Mouse (Mus musculus) urinary bladder, postnatal 4 days (tissue): ENCODE results near the gene Padi4.

Experiments
- DNase-seq, 2 experiments: peaks; one replicate each; pipeline ENCODE4 v3.0.0; 2021 to 2022; ENCODE audit warnings: low spot score in 2 of 2

Gene Padi4

DNA sequence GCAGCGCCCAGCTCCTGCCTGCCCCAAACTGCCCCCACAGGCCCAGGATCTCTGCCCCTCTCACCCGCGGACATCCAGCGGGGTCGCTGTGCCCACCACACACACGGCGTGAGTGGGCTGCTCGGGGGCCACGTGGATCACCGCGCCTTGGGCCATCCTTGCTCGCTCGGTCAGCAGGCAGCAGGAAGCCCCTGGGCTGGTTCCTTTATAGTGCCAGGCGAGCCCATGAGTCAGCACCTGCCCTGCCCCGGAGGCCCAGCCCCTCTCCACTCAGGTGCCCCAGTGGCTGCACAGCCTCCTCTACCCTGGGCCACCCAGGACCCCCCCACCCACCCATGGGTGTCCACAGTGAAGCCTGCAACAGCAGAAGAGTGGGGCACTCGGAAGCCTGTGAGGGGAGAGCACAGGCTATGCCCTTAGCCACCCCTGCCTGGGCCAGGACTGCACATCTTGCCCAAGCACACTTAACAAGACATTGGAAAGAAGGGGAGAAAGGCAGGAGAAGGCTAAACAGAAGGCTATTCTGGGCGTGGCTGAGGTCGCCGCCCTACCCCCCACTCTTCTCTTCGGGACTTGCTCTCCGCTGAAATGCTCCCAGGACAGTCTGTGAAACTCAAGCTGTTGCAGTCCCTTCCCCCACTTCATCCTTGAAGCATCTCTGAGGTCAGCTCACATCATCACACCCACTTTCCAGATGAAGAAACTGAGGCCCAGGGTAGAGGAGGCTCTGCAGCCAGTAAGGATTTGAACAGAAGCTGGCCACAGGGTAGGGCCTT is at the start of gene Padi4:
Gene Padi4, minus strand, starts transcription at position 212 of the 776 bp plus-strand sequence.
- no peak for DNase-seq

DNA sequence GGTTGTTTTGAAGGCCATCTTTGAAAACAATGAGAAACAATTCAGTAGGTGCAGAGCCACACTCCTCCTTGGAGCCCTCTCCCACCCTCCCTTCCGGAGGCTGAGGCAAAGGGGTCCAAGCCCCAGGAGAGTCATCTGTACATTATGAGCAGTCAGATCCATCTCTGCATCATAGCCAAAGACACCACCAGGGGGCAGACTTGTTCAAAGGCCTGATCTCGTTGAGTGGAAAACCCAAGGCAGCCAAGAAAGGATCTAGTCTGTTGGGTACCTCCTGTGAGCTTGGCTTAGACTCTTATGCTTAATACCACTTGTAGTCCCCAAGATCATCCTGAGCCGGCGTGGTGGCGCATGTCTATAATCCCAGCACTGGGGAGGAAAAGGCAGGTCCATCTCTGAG is 48.0 kb upstream of the Padi4 start:
- DNase-seq, result no peak

- no peak for DNase-seq
Measured at GRCm38 (mm10) chr4:140817413-140817812, 43.4 kb upstream of the Padi4 start.

- DNase-seq, result no peak
Measured at GRCm38 (mm10) chr4:140815996-140816917, 42.2 kb upstream of the Padi4 start.

DNA sequence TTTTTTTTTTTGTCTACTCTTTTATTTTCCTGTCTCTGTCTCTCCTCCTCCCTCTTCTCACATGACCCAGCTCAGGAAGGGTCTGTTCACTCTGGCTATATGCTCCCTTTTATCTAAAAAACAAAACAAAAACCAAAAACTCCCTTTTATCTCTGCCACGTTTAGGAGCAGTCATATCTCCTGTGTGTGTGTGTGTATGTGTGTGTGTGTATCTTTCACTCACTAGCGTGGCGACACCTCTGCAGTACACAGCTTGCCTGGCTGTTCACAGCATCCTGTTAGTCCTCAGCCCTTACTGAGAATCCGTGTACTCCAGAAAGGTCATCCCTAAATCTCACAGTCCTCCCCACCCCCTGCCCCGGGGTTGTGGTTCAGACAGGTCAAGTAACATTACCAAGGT is 41.5 kb upstream of the Padi4 start:
- no peak for DNase-seq

- peak in 1 of 2 experiments; percentile 37 for DNase-seq
Measured at GRCm38 (mm10) chr4:140814241-140815225, 40.5 kb upstream of the Padi4 start.

DNA sequence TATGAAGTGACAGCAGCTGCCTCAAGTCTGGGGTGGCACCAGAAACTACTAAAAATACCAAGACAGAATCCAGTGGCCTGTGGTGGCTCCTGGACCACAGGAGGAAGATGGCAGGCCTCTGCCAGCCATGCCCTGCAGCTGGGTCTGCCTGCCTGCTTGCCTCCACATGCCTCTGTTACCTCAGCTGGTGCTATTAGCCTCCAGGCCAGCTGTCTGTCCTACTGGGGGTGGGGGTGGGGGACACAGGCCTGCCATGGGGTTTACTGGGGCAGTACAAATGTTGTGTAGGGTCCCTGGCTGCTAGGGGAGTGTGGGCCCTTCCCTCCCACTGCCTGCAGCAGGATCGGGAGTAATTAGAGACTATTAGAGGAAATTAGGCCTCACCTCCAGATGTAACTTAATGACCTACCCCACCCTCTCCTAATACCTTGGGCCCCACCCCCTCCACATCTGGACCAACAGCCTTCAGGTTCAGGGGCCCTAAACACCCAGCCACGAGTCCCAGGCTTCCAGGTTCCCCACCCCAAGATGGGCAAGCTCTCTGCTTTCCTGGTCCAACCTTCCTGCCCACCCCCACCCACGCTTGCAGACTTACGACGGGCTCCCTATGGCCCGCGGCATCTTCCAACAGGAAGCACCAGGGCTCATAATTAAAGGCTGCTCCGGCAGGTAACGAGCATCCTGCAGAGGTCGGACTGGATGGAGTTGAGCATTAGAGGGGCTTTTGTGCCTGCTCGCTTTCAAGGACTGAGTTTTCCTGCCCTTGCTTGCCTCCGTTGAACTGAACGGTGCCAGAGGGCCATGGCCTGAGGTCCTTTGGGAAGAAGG is 39.5 kb upstream of the Padi4 start:
- no peak for DNase-seq

DNA sequence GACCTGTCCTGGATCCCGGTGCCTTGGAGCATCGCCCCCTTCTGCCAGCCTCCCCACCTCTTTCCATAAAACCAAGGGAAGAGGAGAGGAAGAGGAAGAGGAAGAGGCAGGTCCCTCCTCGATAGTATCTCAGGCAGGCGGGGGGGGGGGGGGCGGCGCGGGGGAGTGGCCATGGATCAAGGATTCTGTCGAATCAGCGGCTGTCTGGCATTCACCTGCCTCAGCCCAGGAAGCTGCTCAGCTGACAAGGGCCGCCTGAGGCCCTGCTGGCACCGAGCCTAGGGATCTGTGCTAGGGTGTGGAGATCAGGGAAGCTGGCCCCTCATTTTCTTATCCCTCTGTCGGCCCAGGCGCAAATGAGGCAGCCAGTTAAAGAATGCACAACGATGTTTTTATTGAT is 38.6 kb upstream of the Padi4 start:
- DNase-seq, result no peak

DNA sequence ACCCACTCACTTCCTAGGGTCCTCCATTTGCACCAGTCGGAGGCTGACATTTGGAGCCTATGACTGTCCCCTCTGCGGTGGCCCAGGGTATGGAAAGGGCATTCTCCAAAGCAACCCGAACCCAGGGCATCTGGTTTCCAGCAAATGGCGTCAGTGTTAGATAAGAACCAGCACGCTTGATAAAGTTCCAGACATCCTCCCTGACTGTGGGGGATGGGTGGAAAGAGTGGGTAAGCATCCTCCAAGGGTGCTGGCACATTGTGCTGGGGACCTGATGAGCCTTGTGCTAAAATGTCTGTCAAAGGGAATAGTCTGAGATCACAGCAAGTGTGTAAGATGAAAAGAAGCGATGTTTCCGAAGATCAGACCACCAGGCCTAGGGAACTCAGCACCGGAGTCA is 38.2 kb upstream of the Padi4 start:
- no peak for DNase-seq

GRCm38 (mm10) chr4:140810458-140811260 is 36.6 kb upstream of the Padi4 start, which contains the start of gene Padi3:
Gene Padi3, minus strand, starts transcription at chr4:140810648.
- no peak for DNase-seq

DNA sequence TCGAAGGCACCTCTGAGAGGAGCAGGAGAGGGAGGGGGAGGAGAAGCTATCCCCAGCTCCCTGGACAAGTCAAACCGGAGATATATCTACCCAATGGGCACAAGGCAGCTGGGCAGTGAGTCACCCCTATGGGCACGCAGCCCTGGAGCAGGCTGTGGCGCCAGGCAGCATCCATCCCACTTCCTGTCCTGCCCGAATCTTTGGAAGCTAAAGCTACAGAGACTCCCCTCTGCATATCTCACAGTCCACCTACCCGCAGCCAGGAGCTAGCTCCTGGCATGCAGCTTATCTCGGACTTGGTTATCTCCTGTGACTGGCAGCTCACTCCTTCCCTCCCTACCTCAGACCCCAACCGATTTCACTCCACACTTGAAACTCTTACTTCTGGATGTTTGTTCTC is 35.1 kb upstream of the Padi4 start:
- DNase-seq, result no peak

- DNase-seq, result no peak
Measured at GRCm38 (mm10) chr4:140804601-140805000, 30.6 kb upstream of the Padi4 start.

DNA sequence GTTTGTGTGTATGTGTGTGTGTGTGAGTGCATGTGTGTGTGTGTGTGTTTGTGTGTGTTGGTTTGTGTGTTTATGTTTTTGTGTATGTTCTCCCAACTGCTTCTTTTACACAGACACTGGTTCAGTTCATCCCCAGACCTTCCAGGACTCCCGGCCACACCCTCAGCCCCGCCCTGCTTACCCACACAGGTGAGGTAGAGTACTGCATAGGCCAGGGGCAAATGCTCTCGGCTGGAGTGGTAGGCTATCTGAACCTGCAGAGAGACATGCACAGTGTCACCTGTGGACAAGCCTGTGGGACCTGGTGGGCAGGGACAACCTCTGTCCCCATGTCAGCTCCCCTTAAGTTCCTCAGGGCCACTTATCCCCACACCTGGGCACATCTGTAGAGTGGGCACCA is 27.3 kb upstream of the Padi4 start:
- DNase-seq, result no peak

DNA sequence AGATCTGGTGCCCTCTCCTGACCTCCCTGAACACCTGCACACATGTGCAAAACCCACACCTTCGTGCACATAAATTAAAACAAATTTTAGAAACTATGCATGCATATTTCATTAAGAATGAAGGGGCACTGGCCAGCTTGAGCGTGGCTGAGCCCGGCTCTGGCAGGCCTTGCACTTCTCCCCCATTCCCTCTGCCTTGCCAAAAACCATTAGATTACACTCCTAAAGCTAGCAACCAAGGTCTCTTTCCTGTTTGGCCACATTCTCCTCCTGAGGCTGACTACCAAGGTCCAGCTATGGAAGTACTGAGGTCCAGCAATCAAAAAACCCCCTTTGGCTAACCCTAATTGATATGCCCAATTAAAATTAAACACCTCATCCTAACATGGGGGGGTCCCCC is 22.8 kb upstream of the Padi4 start:
- no peak for DNase-seq

DNA sequence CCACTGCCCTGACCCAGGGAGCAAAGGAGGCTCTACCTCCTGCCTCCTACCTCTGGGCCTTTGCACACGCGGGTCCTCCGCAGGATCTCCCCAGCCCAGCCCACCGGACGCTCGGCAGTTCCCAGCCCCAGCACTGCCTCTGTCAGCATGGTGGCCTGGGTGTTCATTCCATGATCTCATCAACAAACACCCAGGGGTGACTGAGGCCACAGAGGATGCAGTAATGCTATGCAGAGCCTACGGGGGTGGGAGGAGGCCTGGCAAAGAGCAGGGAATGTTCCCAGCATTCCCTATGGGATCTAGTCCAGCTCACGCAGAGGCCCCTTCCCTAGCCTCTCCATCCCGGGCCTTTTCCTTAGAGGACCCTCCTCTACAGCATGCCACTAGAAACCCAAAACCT is 20.6 kb upstream of the Padi4 start:
- DNase-seq, result no peak

GRCm38 (mm10) chr4:140793795-140794194 is 19.8 kb upstream of the Padi4 start:
- no peak for DNase-seq

DNA sequence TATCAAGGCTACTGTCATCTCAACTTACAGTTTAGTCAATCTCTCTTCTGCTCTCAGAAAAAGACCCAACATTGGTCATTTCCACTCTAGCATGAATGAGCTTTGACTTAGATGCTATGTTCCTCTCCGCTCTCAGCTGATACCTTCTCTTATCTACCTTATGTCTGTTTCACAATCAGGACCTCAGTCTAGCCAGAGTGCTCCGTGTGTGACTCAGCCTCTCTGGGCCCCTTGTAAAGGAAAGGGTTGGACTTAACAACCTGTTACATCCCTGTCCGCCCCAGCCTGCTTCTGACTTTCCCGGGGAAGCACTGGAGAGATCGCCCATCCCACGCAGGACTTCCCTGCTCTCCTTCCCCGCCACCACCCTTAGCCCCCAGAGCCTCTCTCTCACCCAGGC is 18.5 kb upstream of the Padi4 start:
- no peak for DNase-seq

GRCm38 (mm10) chr4:140791071-140791470 is 17.0 kb upstream of the Padi4 start:
- no peak for DNase-seq

- DNase-seq, result no peak
Measured at GRCm38 (mm10) chr4:140789983-140790382, 15.9 kb upstream of the Padi4 start.

- DNase-seq, result peak; percentile 52 to 74
Measured at GRCm38 (mm10) chr4:140788983-140789382, 14.9 kb upstream of the Padi4 start.
